Mouse (Mus musculus) midbrain, embryonic 16.5 days (tissue): ENCODE results near the gene Cdx2. TPM values are rescaled to one million over a fixed set of nuclear protein-coding genes. Genes with fewer than 3 reads are reported as not detected.

Source experiments
- microRNA-seq: library from miRNA; unstranded; fragments of <30 nt; microRNA quantifications from one replicate; pipeline ENCODE4, GENCODE M21; 2017
- polyA plus RNA-seq: library from polyadenylated mRNA; unstranded; fragments of >200 nt; fragmentation: Nextera tagmentation; extraction: Ambion mirVana; gene quantifications from 2 replicates; pipeline ENCODE4 v1.2.1, GENCODE M21; 2015

Cdx2 gene
- polyA plus RNA-seq, 1 experiment from 2014 or later: not detected

Small RNA genes within 50 kb of the gene (microRNA-seq; reads per million reads assigned to microRNA genes)
- gene Mir7k: not detected

Other genes with a start within 250 kb of the Cdx2 start
- 4.5 and 5.0 TPM in 2 replicates for gene Lnx2, start 230.7 kb downstream of the Cdx2 start, polyA plus RNA-seq
- gene Polr1d, start 230.2 kb downstream of the Cdx2 start, polyA plus RNA-seq: 87.6 and 89.7 TPM in 2 replicates
- gene Gsx1, start 118.6 kb downstream of the Cdx2 start, polyA plus RNA-seq: 2.2 and 4.2 TPM in 2 replicates
- gene Pdx1, start 37.3 kb downstream of the Cdx2 start, polyA plus RNA-seq: not detected in 2 replicates
- gene Urad, start 15.2 kb upstream of the Cdx2 start, polyA plus RNA-seq: not detected in 2 replicates
- 1.2 TPM in 2 replicates for gene Flt3, start 93.2 kb upstream of the Cdx2 start, polyA plus RNA-seq
- 59.0 and 61.1 TPM in 2 replicates for gene Pan3, start 122.9 kb upstream of the Cdx2 start, polyA plus RNA-seq